Mouse (Mus musculus) liver, embryonic 16.5 days (tissue): ENCODE results near the gene Fabp3. TPM values are rescaled to one million over a fixed set of nuclear protein-coding genes. Genes with fewer than 3 reads are reported as not detected.

Experiments
- ATAC-seq: fragments of 200-750 bp; cut with Nextera tagmentation; 2 replicates; pipeline ENCODE4 v1.8.0; 2017; ENCODE audit warnings: low read depth, mild to moderate bottlenecking, moderate number of reproducible peaks, moderate library complexity
- H3K27ac ChIP-seq: fragments of 300-500 bp; sonication (generic); 2 replicates; pipeline ENCODE4 v1.5.1; 2014; ENCODE audit warnings: mild to moderate bottlenecking, low read length
- H3K27me3 ChIP-seq: fragments of 300-500 bp; sonication (generic); 2 replicates; pipeline ENCODE4 v1.6.1; 2014; ENCODE audit warnings: low read depth, low read length, mixed read lengths; ENCODE audit not compliant: control insufficient read depth, insufficient read depth
- H3K36me3 ChIP-seq: fragments of 300-500 bp; sonication (generic); 2 replicates; pipeline ENCODE4 v1.6.1; 2014; ENCODE audit warnings: mild to moderate bottlenecking; ENCODE audit not compliant: control insufficient read depth, insufficient read depth
- H3K4me1 ChIP-seq: fragments of 300-500 bp; sonication (generic); 2 replicates; pipeline ENCODE4 v1.6.1; 2014; ENCODE audit warnings: low read depth, low read length, mixed read lengths; ENCODE audit not compliant: control insufficient read depth
- H3K4me2 ChIP-seq: fragments of 300-500 bp; sonication (generic); 2 replicates; pipeline ENCODE4 v1.6.1; 2014; ENCODE audit warnings: low read depth, low read length, mixed read lengths
- H3K4me3 ChIP-seq: fragments of 300-500 bp; sonication (generic); 2 replicates; pipeline ENCODE4 v1.5.1; 2014; ENCODE audit warnings: low read depth, mild to moderate bottlenecking, low read length
- H3K9ac ChIP-seq: fragments of 300-500 bp; sonication (generic); 2 replicates; pipeline ENCODE4 v1.6.1; 2014; ENCODE audit warnings: low read depth, low read length
- H3K9me3 ChIP-seq: fragments of 300-500 bp; sonication (generic); replicated peaks from 2 replicates; pipeline ENCODE4 v1.6.1; 2016; ENCODE audit warnings: low read length; ENCODE audit not compliant: control insufficient read depth
- WGBS: fragments of 180-500 bp; shearing (Covaris S2); extraction: QIAGEN DNeasy Blood & Tissue Kit; methylation state at CpG from one replicate; pipeline ENCODE4 v1.1.7; 2014; ENCODE audit not compliant: insufficient replicate concordance; 5-methylcytosine and 5-hydroxymethylcytosine counted together
- polyA plus RNA-seq: library from polyadenylated mRNA; unstranded; fragments of >200 nt; fragmentation: Nextera tagmentation; extraction: Ambion mirVana; gene quantifications from 2 replicates; pipeline ENCODE4 v1.2.1, GENCODE M21; 2015

Fabp3 gene
- polyA plus RNA-seq, 1 experiment from 2014 or later, result 5.4 TPM

GRCm38 (mm10) chr4:130298877-130299628, 9.3 kb upstream of the Fabp3 start:
- H3K4me2 ChIP-seq, result no peak overlapping the region
- H3K27ac ChIP-seq, result no peak overlapping the region
- H3K4me3 ChIP-seq, result no peak overlapping the region
- no peak overlapping the region for H3K9ac ChIP-seq
- H3K4me1 ChIP-seq, result peaks cover 49% of the 10 kb centered on the region
- 68% methylated on average over 11 of the region's 11 CpGs for WGBS
- no peaks in the 10 kb centered on the region for H3K36me3 ChIP-seq
- no peak for ATAC-seq
- H3K27me3 ChIP-seq, result no peaks in the 10 kb centered on the region
- no peaks in the 10 kb centered on the region for H3K9me3 ChIP-seq

DNA sequence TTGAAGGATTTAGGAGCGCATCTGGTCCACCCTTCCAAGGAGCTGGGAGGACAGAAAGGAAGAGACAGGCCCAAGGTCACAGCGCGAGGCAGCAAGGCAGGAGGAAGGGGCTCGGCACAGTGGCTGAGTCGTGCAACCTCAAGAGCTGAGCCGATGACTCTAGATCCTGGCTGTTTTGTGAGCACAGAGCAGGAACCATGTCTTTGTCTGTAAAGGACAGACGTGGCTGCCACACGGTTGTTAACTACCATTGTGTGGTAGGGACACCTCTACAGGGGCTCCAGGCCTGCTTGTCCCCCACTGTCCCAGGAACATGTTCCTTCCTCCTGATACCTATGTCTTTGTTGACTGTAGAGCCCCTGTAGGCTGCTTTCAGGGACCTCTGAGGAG, 8.8 kb upstream of the Fabp3 start:
- no peaks in the 10 kb centered on the region for H3K9me3 ChIP-seq
- 66% methylated on average over 8 of the region's 8 CpGs for WGBS
- H3K27me3 ChIP-seq, result peaks cover under 1% of the 10 kb centered on the region; the same call in 1 of the 2 replicates
- no peaks in the 10 kb centered on the region for H3K36me3 ChIP-seq
- H3K9ac ChIP-seq, result no peak overlapping the region
- no peak overlapping the region for H3K4me2 ChIP-seq
- H3K4me3 ChIP-seq, result no peak overlapping the region
- no peak overlapping the region for H3K27ac ChIP-seq
- ATAC-seq, result no peak
- H3K4me1 ChIP-seq, result peaks cover 43% of the 10 kb centered on the region

GRCm38 (mm10) chr4:130302285-130302870, 6.0 kb upstream of the Fabp3 start:
- H3K4me3 ChIP-seq, result no peak overlapping the region
- peak; percentile 56 for ATAC-seq
- H3K36me3 ChIP-seq, result no peaks in the 10 kb centered on the region
- H3K9me3 ChIP-seq, result no peaks in the 10 kb centered on the region
- H3K27me3 ChIP-seq, result peaks cover 20% of the 10 kb centered on the region
- no peak overlapping the region for H3K9ac ChIP-seq
- 32% methylated on average over 12 of the region's 12 CpGs for WGBS
- peak overlapping the region; percentile 5; the same call in 1 of the 2 replicates for H3K4me2 ChIP-seq
- peaks cover 22% of the 10 kb centered on the region for H3K4me1 ChIP-seq
- no peak overlapping the region for H3K27ac ChIP-seq

DNA sequence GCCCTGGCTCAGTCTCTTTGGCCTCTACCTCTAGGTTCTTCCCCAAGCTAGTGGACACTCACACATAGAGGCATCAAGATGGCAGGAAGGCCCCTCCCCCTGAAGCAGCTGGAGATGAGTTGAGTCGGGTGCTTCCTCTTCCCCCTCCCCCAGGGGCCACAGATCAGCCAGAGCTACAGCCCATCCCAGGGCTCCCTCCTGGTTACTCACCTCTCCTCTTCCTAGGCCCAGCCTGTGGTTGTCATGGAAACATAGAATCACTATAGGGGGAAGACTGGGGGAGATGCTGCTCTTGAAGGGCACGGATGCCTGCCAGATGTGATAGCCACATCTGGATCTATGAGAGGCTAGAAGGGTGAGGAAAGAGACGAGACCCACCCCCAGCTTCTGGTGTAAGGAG, 3.6 kb upstream of the Fabp3 start:
- Histone ChIP-seq H3K9me3 (no peaks in the 10 kb centered on the region), H3K4me1 (peaks cover 19% of the 10 kb centered on the region), H3K4me3 (no peak overlapping the region), H3K4me2 (no peak overlapping the region), H3K36me3 (no peaks in the 10 kb centered on the region), H3K27ac (no peak overlapping the region), H3K27me3 (peaks cover 44% of the 10 kb centered on the region), H3K9ac (no peak overlapping the region)
- 23% methylated on average over 3 of the region's 3 CpGs for WGBS
- ATAC-seq, result no peak

DNA sequence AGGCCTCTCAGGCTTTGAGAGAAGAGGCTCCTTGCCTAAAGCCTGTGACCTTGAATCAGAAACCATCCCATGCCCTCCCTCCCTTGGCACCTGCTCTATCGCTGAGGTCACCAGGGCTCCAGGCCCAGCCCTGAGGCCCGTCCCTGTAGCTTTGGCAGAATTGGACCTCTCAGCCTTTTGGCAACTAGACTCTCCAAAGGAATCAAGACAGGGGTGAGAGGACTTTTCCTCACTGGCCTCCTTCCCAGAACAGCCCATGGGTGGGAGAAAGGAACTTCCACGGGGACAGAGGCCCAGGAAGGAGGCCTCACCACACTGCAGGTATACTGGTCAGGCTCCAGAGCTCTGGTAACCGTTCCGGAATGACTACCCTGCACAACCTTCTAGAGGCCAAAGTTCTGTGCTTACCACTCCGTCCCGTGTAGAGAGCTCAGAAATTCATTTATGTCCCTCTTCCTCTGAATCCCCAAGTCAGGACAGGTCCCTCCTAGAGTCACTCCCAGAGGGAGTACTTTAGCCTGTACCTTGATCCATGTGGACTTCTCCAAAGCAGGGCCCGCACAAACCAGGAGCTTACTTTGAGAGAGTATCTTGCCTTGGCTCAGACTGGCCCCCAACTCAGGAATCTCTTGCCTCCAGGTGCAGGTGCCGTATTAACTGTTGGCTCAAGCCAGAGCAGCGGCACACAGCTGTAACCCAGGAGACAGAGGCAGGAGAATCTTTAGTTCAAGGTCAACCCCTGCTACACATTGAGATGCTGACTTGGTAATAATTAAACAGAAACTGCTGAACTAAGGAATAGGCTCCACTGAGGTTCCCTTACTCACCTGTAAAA, 1.4 kb upstream of the Fabp3 start:
- 68% methylated on average over 10 of the region's 10 CpGs for WGBS

DNA sequence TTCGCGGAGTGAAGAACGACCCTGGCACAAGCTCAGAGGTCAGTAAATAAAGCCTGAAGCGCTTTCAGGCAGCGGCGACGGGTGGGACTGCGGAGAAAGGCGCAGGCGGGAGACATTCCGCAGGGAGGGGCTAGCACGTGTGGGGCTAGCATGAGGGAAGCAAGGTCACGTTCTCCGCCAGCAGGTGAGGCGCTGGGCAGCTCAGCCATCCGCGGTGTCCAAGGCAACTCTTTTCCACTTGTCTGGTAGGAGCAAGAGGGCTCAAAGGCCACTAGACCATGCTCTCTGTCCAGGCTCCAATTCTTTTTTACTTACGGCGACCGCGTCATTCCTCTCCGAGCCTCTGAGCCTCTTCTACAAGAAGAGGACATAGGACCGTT, 554 bp upstream of the Fabp3 start:
- Histone ChIP-seq H3K4me1 (peaks cover 9% of the 10 kb centered on the region), H3K27me3 (peaks cover 64% of the 10 kb centered on the region), H3K9ac (no peak overlapping the region; the same call in 1 of the 2 replicates), H3K36me3 (no peaks in the 10 kb centered on the region), H3K27ac (no peak overlapping the region), H3K9me3 (no peaks in the 10 kb centered on the region), H3K4me2 (peak overlapping the region; percentile 64), H3K4me3 (peak overlapping the region; percentile 49)
- WGBS, result 2% methylated on average over 23 of the region's 23 CpGs
- peak; percentile 43; the same call in 1 of the 2 replicates for ATAC-seq

More for the DNA sequence above, 1.4 kb upstream of the Fabp3 start:
- Histone ChIP-seq H3K36me3 (no peaks in the 10 kb centered on the region), H3K9me3 (no peaks in the 10 kb centered on the region), H3K27me3 (peaks cover 64% of the 10 kb centered on the region), H3K4me1 (peaks cover 18% of the 10 kb centered on the region), H3K4me3 (no peak overlapping the region), H3K4me2 (no peak overlapping the region), H3K27ac (no peak overlapping the region), H3K9ac (no peak overlapping the region)
- ATAC-seq, result no peak

DNA sequence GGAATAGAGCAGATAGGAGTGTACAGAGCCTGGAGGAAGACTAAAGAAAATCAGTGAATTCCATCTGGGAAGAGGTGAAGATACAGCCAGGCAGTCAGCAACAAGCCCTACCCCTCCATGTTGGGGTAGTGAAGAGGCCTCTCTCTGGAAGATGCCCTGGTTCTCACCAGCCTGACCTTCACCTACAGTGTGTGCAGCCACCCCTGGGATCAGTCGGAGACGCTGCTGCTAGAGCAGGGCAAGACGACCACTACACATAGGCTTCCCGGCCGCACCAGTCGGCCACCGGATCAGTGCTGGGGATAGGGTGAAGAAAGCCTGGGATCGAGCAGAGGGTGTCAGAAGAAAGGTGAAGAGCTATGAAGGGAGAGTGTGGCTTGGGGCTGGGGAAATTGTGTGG, 859 bp downstream of the Fabp3 start:
- no peaks in the 10 kb centered on the region for H3K9me3 ChIP-seq
- peaks cover 8% of the 10 kb centered on the region for H3K4me1 ChIP-seq
- H3K27me3 ChIP-seq, result peaks cover 64% of the 10 kb centered on the region
- H3K9ac ChIP-seq, result no peak overlapping the region
- no peaks in the 10 kb centered on the region for H3K36me3 ChIP-seq
- no peak overlapping the region for H3K4me2 ChIP-seq
- ATAC-seq, result no peak
- no peak overlapping the region for H3K27ac ChIP-seq
- H3K4me3 ChIP-seq, result no peak overlapping the region
- WGBS, result 45% methylated on average over 8 of the region's 8 CpGs

DNA sequence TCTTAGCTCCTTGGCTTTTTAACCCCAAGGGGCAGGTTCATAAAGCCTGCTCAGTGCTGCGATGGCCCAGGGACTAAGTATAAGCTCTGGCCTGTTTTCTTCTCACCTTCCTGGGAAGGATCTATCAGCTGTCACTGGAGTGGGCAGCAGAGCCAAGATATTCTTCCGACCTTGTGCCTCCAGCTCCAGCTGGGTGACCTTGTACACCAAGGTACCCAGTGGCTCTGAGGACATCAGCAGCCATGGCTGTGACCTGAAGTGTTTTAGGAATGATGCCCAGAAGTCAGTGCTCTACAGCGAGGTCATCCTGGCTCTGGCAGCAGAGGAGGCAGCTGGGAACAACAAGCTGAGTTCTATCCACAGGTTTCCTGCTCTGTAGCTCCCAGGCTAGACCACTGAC, 4.1 kb downstream of the Fabp3 start:
- 68% methylated on average over 3 of the region's 3 CpGs for WGBS
- Histone ChIP-seq H3K27ac (no peak overlapping the region), H3K9me3 (no peaks in the 10 kb centered on the region), H3K9ac (no peak overlapping the region), H3K4me3 (no peak overlapping the region), H3K4me2 (no peak overlapping the region), H3K36me3 (no peaks in the 10 kb centered on the region), H3K4me1 (peaks cover 8% of the 10 kb centered on the region), H3K27me3 (peaks cover 43% of the 10 kb centered on the region)
- ATAC-seq, result no peak
